Mouse (Mus musculus) kidney, embryonic 14.5 days (tissue): ENCODE data around the gene Epb41l4b. TPM values are rescaled to one million over a fixed set of nuclear protein-coding genes. Genes with fewer than 3 reads are reported as not detected.

Source experiments
- ATAC-seq: fragments of 200-750 bp; cut with Nextera tagmentation; 2 replicates; pipeline ENCODE4 v1.8.0; 2017; ENCODE audit warnings: moderate number of reproducible peaks, mild to moderate bottlenecking, moderate TSS enrichment, moderate library complexity; ENCODE audit not compliant: low FRiP score, low TSS enrichment
- H3K27ac ChIP-seq: fragments of 300-500 bp; sonication (generic); 2 replicates; pipeline ENCODE4 v1.5.1; 2014; ENCODE audit warnings: low read depth, mild to moderate bottlenecking, low read length, moderate library complexity, mixed read lengths
- H3K27me3 ChIP-seq: fragments of 300-500 bp; sonication (generic); 2 replicates; pipeline ENCODE4 v1.6.1; 2014; ENCODE audit warnings: mild to moderate bottlenecking, low read length; ENCODE audit not compliant: control insufficient read depth, insufficient read depth
- H3K36me3 ChIP-seq: fragments of 300-500 bp; sonication (generic); 2 replicates; pipeline ENCODE4 v1.6.1; 2014; ENCODE audit warnings: low read length, mixed read lengths; ENCODE audit not compliant: control insufficient read depth, insufficient read depth
- H3K4me1 ChIP-seq: fragments of 300-500 bp; sonication (generic); 2 replicates; pipeline ENCODE4 v1.6.1; 2014; ENCODE audit warnings: low read length, mixed read lengths; ENCODE audit not compliant: control insufficient read depth, insufficient read depth
- H3K4me2 ChIP-seq: fragments of 300-500 bp; sonication (generic); replicated peaks from 2 replicates; pipeline ENCODE4 v1.6.1; 2014; ENCODE audit warnings: low read depth, mild to moderate bottlenecking, low read length
- H3K4me3 ChIP-seq: fragments of 300-500 bp; sonication (generic); 2 replicates; pipeline ENCODE4 v1.5.1; 2014; ENCODE audit warnings: mild to moderate bottlenecking, low read length
- H3K9ac ChIP-seq: fragments of 300-500 bp; sonication (generic); 2 replicates; pipeline ENCODE4 v1.6.1; 2014; ENCODE audit warnings: low read depth, mild to moderate bottlenecking, low read length, moderate library complexity
- H3K9me3 ChIP-seq: fragments of 300-500 bp; sonication (generic); 2 replicates; pipeline ENCODE4 v1.6.1; 2016; ENCODE audit warnings: low read length; ENCODE audit not compliant: control insufficient read depth
- WGBS: fragments of 180-500 bp; shearing (Covaris S2); extraction: QIAGEN DNeasy Blood & Tissue Kit; methylation state at CpG from one replicate; pipeline ENCODE4 v1.1.7; 2014; 5-methylcytosine and 5-hydroxymethylcytosine counted together
- polyA plus RNA-seq: library from polyadenylated mRNA; unstranded; fragments of >200 nt; fragmentation: Nextera tagmentation; extraction: Ambion mirVana; gene quantifications from 2 replicates; pipeline ENCODE4 v1.2.1, GENCODE M21; 2014

Gene Epb41l4b
- polyA plus RNA-seq, 1 experiment from 2014 or later, result 2.9 TPM

DNA sequence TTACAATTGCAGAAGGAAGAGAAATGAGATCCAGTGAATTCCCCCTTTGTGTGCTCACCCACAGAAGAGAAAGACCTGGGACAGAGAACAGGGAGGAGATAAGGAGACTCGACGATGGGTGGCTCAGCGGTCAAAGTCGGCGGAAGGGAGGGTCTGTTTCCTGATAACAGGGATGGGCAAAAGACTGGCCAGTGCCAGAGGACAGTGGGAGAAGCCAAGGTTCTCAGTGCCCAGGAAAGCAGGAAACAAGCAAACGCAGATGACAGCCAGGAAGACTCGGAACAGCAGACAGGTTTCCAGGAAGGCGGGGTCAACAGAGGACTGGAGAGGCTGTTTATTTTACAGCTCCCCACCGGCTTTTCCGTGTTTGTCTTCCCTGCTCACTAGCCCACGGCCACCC, 20.2 kb downstream of the Epb41l4b start:
- no peak overlapping the region for H3K27ac ChIP-seq
- no peak overlapping the region for H3K4me3 ChIP-seq
- no peaks in the 10 kb centered on the region for H3K4me1 ChIP-seq
- H3K9me3 ChIP-seq, result no peaks in the 10 kb centered on the region
- H3K9ac ChIP-seq, result no peak overlapping the region
- no peaks in the 10 kb centered on the region for H3K27me3 ChIP-seq
- 35% methylated on average over 11 of the region's 11 CpGs for WGBS
- no peak for ATAC-seq
- H3K36me3 ChIP-seq, result no peaks in the 10 kb centered on the region
- no peak overlapping the region for H3K4me2 ChIP-seq

- Histone ChIP-seq H3K9ac (no peak overlapping the region), H3K27me3 (no peaks in the 10 kb centered on the region), H3K9me3 (no peaks in the 10 kb centered on the region), H3K36me3 (no peaks in the 10 kb centered on the region), H3K4me2 (no peak overlapping the region), H3K4me1 (no peaks in the 10 kb centered on the region), H3K4me3 (no peak overlapping the region), H3K27ac (no peak overlapping the region)
- WGBS, result 80% methylated on average over 3 of the region's 3 CpGs
- no peak for ATAC-seq
Observed at GRCm38 (mm10) chr4:57122166-57122565, 21.1 kb downstream of the Epb41l4b start.

GRCm38 (mm10) chr4:57120563-57120962, 22.7 kb downstream of the Epb41l4b start:
- Histone ChIP-seq H3K4me1 (no peaks in the 10 kb centered on the region), H3K4me3 (no peak overlapping the region), H3K36me3 (no peaks in the 10 kb centered on the region), H3K9me3 (no peaks in the 10 kb centered on the region), H3K27ac (no peak overlapping the region), H3K27me3 (no peaks in the 10 kb centered on the region), H3K4me2 (no peak overlapping the region), H3K9ac (no peak overlapping the region)
- WGBS, result 40% methylated on average over 2 of the region's 2 CpGs
- peak; percentile 77; the same call in 1 of the 2 replicates for ATAC-seq

GRCm38 (mm10) chr4:57119976-57120375, 23.3 kb downstream of the Epb41l4b start:
- 81% methylated on average over 6 of the region's 6 CpGs for WGBS
- Histone ChIP-seq H3K4me1 (no peaks in the 10 kb centered on the region), H3K27me3 (no peaks in the 10 kb centered on the region), H3K36me3 (no peaks in the 10 kb centered on the region), H3K4me2 (no peak overlapping the region), H3K9me3 (no peaks in the 10 kb centered on the region), H3K9ac (no peak overlapping the region), H3K4me3 (no peak overlapping the region), H3K27ac (no peak overlapping the region)
- no peak; the same call in 1 of the 2 replicates for ATAC-seq

- H3K9ac ChIP-seq, result no peak overlapping the region
- no peaks in the 10 kb centered on the region for H3K9me3 ChIP-seq
- no peak for ATAC-seq
- H3K4me3 ChIP-seq, result no peak overlapping the region
- H3K4me1 ChIP-seq, result no peaks in the 10 kb centered on the region
- H3K4me2 ChIP-seq, result no peak overlapping the region
- no peaks in the 10 kb centered on the region for H3K27me3 ChIP-seq
- WGBS, result 81% methylated on average over 3 of the region's 3 CpGs
- no peaks in the 10 kb centered on the region for H3K36me3 ChIP-seq
- no peak overlapping the region for H3K27ac ChIP-seq
Observed at GRCm38 (mm10) chr4:57118883-57119282, 24.4 kb downstream of the Epb41l4b start.

- Histone ChIP-seq H3K36me3 (no peaks in the 10 kb centered on the region), H3K9ac (no peak overlapping the region), H3K4me1 (no peaks in the 10 kb centered on the region), H3K4me2 (no peak overlapping the region), H3K9me3 (no peaks in the 10 kb centered on the region), H3K27ac (no peak overlapping the region), H3K4me3 (no peak overlapping the region), H3K27me3 (no peaks in the 10 kb centered on the region)
- 90% methylated on average over 6 of the region's 6 CpGs for WGBS
- ATAC-seq, result no peak
Observed at GRCm38 (mm10) chr4:57116278-57116677, 27.0 kb downstream of the Epb41l4b start.

DNA sequence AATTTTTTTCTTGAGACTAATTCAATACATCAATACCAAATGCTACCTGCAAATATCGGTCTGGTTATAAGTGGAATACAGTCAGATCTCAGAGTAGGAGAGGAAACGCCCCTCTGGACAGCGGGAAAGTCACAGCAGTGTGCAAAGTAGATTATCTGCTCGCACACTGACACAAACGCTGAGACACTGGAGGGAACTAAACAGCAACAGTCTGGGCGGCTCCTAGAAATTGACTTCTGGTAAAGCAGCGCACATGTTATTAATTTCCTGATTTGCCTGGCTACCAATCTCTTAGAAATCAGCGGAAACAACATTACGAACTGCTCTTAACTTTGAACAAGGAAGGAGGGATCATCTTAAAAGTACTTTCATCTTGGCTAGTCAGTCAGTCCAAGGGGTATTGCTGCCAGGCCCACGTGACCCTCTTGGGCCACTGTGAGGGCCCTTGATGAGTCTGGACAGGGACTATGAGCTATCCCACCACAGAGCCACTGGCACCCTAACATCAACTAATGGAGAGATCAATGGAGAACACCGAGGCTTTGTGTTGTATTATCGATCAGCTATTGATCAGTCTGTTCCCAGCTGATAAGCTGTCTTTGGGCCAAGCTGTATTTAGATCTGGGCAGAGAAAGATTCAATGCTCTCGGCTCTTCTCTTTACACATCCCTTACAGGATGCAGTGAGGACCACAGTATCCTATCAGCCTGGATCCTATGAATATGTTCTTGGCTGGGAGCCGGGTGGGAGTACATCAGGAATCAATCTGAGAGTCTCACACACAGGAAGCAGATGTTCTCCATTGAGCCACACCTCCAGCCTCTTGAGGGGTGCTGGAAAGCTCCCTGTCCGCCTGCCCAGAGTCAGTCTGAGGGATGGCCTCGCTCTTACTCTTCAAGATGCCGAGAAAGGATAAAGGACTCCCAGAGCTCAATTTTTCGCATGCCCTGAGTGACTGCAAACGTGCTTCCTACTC, 28.3 kb downstream of the Epb41l4b start:
- no peaks in the 10 kb centered on the region for H3K9me3 ChIP-seq
- no peak overlapping the region for H3K4me2 ChIP-seq
- no peak overlapping the region for H3K27ac ChIP-seq
- WGBS, result 82% methylated on average over 19 of the region's 19 CpGs
- H3K4me3 ChIP-seq, result no peak overlapping the region
- H3K36me3 ChIP-seq, result no peaks in the 10 kb centered on the region
- no peaks in the 10 kb centered on the region for H3K4me1 ChIP-seq
- H3K27me3 ChIP-seq, result no peaks in the 10 kb centered on the region
- no peak for ATAC-seq
- no peak overlapping the region for H3K9ac ChIP-seq

DNA sequence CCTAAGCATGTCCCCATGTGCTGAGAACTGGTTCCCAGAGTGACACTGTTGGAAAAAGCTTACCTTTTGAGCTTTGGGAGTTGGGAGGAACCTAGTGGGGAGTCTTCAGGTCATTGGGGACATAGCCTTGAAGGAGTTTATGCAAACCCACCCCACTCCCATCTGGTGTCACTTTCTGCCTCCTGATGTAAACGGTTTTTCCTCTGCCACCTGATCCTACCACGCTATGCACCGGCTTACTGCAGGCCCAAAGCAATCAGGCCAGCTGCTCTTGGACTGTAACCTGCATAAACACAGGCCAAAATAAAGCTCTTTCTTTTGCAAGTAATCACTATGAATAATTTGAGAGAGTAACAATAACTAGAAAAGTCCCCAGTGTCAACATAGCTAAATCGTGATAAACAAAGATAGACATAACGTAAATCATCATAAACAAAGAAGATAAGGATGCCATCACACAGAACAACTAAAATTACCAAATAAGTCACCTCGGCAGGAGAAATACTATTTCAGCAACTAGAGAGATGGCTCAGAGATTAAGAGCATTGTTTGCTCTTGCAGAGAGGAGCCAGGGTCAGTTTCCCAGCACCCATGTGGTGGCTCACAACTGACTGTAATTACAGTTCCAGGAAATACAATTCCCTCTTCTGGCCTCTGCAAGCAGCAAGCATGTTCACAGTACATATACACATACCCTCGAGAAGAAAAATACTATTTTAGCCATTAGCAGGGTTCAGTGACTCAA, 29.6 kb downstream of the Epb41l4b start:
- Histone ChIP-seq H3K9me3 (no peaks in the 10 kb centered on the region), H3K27me3 (no peaks in the 10 kb centered on the region), H3K27ac (no peak overlapping the region), H3K4me1 (no peaks in the 10 kb centered on the region), H3K9ac (no peak overlapping the region), H3K36me3 (no peaks in the 10 kb centered on the region), H3K4me3 (no peak overlapping the region), H3K4me2 (no peak overlapping the region)
- 61% methylated on average over 7 of the region's 7 CpGs for WGBS
- ATAC-seq, result no peak
